Mouse (Mus musculus) G1E (cell line): Measurements from ENCODE around the gene Tcf19.

ENCODE experiments used
- CTCF ChIP-seq: IDR thresholded peaks from 2 replicates; pipeline ENCODE4 v1.5.1; 2012; ENCODE audit warnings: low read depth, low read length, inconsistent platforms, mixed read lengths
- GATA1 ChIP-seq: IDR thresholded peaks from 2 replicates; pipeline ENCODE4 v1.6.1; 2012; ENCODE audit warnings: borderline replicate concordance, low read length, inconsistent platforms, mixed read lengths
- POLR2AphosphoS5 ChIP-seq: IDR thresholded peaks from 2 replicates; pipeline ENCODE4 v1.6.1; 2012; ENCODE audit warnings: low read depth, low read length, inconsistent platforms; ENCODE audit not compliant: insufficient replicate concordance
- TAL1 ChIP-seq: conservative IDR thresholded peaks from 2 replicates; pipeline ENCODE4 v1.6.1; 2012; ENCODE audit warnings: low read depth, low read length, inconsistent platforms, mixed read lengths

DNA sequence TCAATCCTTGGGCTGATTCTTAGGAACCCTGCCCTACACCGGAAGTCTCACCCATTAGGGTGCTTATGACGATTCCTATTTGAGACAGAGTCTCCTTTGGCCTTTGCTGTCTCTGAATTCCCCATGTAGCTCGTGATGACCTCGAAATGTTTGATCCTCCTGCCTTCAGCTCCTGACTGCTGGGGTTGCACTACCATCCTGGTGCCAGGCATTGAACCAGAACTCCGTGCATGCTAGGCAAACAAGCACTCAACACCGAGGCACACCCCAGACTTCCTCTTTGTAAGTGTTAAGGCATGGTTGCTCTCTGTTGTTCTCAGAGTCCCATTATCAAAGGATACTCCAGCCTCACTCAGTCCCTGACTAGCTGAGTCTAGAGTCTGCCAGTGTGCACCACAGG is 27.4 kb upstream of the Tcf19 start:
- TF ChIP-seq CTCF, result no peak
- no peak for TF ChIP-seq GATA1
- no peak for TF ChIP-seq TAL1
- no peak for TF ChIP-seq POLR2AphosphoS5
